In genomic region chr11:101057860-101058259, GRCm38 (mm10) we compare ENCODE assay signal across 8 mouse cellular contexts. TPM values are rescaled to one million over a fixed set of nuclear protein-coding genes. Genes with fewer than 3 reads are reported as not detected.
DNase-seq lines count a peak whose midpoint lies in the region; ATAC-seq and TF ChIP-seq lines count a peak whose summit lies in the region.

No protein-coding gene starts in this region.

- H3K27me3 ChIP-seq in E14TG2a.4 (ENCODE audit: insufficient read depth, low read length), result no peaks in the 10 kb centered on the region
- H3K27me3 ChIP-seq in heart, embryonic 12.5 days (replicated peaks), result no peaks in the 10 kb centered on the region

- peaks cover 83% of the 10 kb centered on the region for H3K4me1 ChIP-seq in E14TG2a.4 (replicated peaks; ENCODE audit: low read depth, low read length)
- H3K4me1 ChIP-seq in heart, embryonic 12.5 days (replicated peaks), result peaks cover 77% of the 10 kb centered on the region

- 29% methylated on average over 5 of the region's 5 CpGs for WGBS in heart, embryonic 12.5 days

- peaks cover 4% of the 10 kb centered on the region for H3K9me3 ChIP-seq in E14TG2a.4 (ENCODE audit: low read length)
- H3K9me3 ChIP-seq in heart, embryonic 12.5 days (replicated peaks), result peaks cover 4% of the 10 kb centered on the region

- peak; percentile 72 for DNase-seq in adrenal gland, adult 8-10 months
- DNase-seq in embryo, embryonic 11 days, result peak; percentile 87
- peak; percentile 74 to 90 for DNase-seq in layer of hippocampus, adult 8-10 months (ENCODE audit: low spot score in 2 of 2)
- DNase-seq in lung, postnatal 14 days, result peak; percentile 96
- DNase-seq in right cerebral cortex, postnatal 14 days, result peak; percentile 85
- DNase-seq in urinary bladder, postnatal 10 days (ENCODE audit: low spot score), result peak; percentile 84

- TF ChIP-seq CTCF in E14TG2a.4 (conservative IDR thresholded peaks at IDR 0.05; ENCODE audit: low read length), result peak; percentile 75

- 0 out of 2 replicates have a peak overlapping the region, but pooled peaks have one; percentile 3 for H3K9ac ChIP-seq in heart, embryonic 12.5 days

- peak overlapping the region; percentile 17; the same call in 1 of the 2 replicates for H3K4me3 ChIP-seq in E14TG2a.4 (replicated peaks; ENCODE audit: low read length)
- no peak overlapping the region for H3K4me3 ChIP-seq in heart, embryonic 12.5 days

- peaks cover 9% of the 10 kb centered on the region; the same call in 1 of the 2 replicates for H3K36me3 ChIP-seq in E14TG2a.4 (ENCODE audit: insufficient read depth, low read length)
- peaks cover 46% of the 10 kb centered on the region for H3K36me3 ChIP-seq in heart, embryonic 12.5 days

- H3K27ac ChIP-seq in heart, embryonic 12.5 days (ENCODE audit: poor library complexity, severe bottlenecking), result peak overlapping the region; percentile 99

- H3K4me2 ChIP-seq in heart, embryonic 12.5 days, result no peak overlapping the region

- no peak for ATAC-seq in heart, embryonic 12.5 days (ENCODE audit: insufficient number of reproducible peaks, low FRiP score)

RNA-seq across cellular contexts. Expression of gene Naglu, which starts 12.0 kb away (rescaled TPM):
- 10 to 100 TPM; 45.3 to 51.8 (median 49.6) TPM for total RNA-seq in adrenal gland, adult 8-10 months (2022)
- polyA plus RNA-seq in heart, embryonic 12.5 days (2016; fragmentation: Nextera tagmentation; extraction: Ambion mirVana), result 17.5 and 18.1 TPM in 2 replicates
- 10 to 100 TPM in 2 of 4 experiments, 1 to 10 TPM in 2; 7.3 to 22.9 (median 15.2) TPM for total RNA-seq in layer of hippocampus, adult 8-10 months (2022)

RNA-seq across cellular contexts. Expression of gene Hsd17b1, which starts 20.4 kb away (rescaled TPM):
- 1 to 10 TPM; 1.7 to 2.4 (median 2.0) TPM for total RNA-seq in adrenal gland, adult 8-10 months (2022)
- not detected in 2 replicates for polyA plus RNA-seq in heart, embryonic 12.5 days (2016; fragmentation: Nextera tagmentation; extraction: Ambion mirVana)
- 1 to 10 TPM in 3 of 4 experiments, under 1 TPM in 1; 0.83 to 1.4 (median 1.2) TPM for total RNA-seq in layer of hippocampus, adult 8-10 months (2022)

RNA-seq across cellular contexts. Expression of gene Coasy, which starts 24.5 kb away (rescaled TPM):
- 100 to 1,000 TPM in 2 of 4 experiments, 10 to 100 TPM in 2; 70.8 to 104 (median 89.9) TPM for total RNA-seq in adrenal gland, adult 8-10 months (2022)
- 27.2 and 30.4 TPM in 2 replicates for polyA plus RNA-seq in heart, embryonic 12.5 days (2016; fragmentation: Nextera tagmentation; extraction: Ambion mirVana)
- 10 to 100 TPM; 24.5 to 29.1 (median 27.6) TPM for total RNA-seq in layer of hippocampus, adult 8-10 months (2022)

RNA-seq across cellular contexts. Expression of gene Mlx, which starts 29.2 kb away (rescaled TPM):
- total RNA-seq in adrenal gland, adult 8-10 months (2022), result 10 to 100 TPM; 38.1 to 69.0 (median 47.6) TPM
- polyA plus RNA-seq in heart, embryonic 12.5 days (2016; fragmentation: Nextera tagmentation; extraction: Ambion mirVana), result 36.2 and 37.3 TPM in 2 replicates
- total RNA-seq in layer of hippocampus, adult 8-10 months (2022), result 10 to 100 TPM; 36.2 to 41.6 (median 39.6) TPM

RNA-seq across cellular contexts. Expression of gene Psmc3ip, which starts 37.4 kb away (rescaled TPM):
- 1 to 10 TPM; 3.6 to 5.9 (median 4.2) TPM for total RNA-seq in adrenal gland, adult 8-10 months (2022)
- polyA plus RNA-seq in heart, embryonic 12.5 days (2016; fragmentation: Nextera tagmentation; extraction: Ambion mirVana), result 20.8 and 21.3 TPM in 2 replicates
- total RNA-seq in layer of hippocampus, adult 8-10 months (2022), result 1 to 10 TPM; 2.5 to 5.4 (median 3.9) TPM
